Mouse (Mus musculus) cortical plate, adult 2 months (tissue): ENCODE measurements at regions not wholly inside any gene's neighbourhood (a gene's known extent, or its start where the extent isn't known, plus 50 kb on each side); places are given as distances from the start of the nearest gene placed in this dataset.

Experiments
- CTCF ChIP-seq: fragments of 200-500 bp; IDR thresholded peaks from 2 replicates; pipeline ENCODE4 v1.5.1; 2011; ENCODE audit warnings: mild to moderate bottlenecking, control low read depth, low read length; ENCODE audit not compliant: insufficient read depth; ENCODE audit errors: extremely low read depth
- POLR2A ChIP-seq: fragments of 200-500 bp; IDR thresholded peaks from 2 replicates; pipeline ENCODE4 v1.6.1; 2011; ENCODE audit warnings: mild to moderate bottlenecking, low read length, control low read depth; ENCODE audit not compliant: insufficient read depth; ENCODE audit errors: extremely low read depth

- TF ChIP-seq POLR2A (no peak), CTCF (no peak)
These were observed 210.2 kb upstream of the Atp10a start for GRCm38 (mm10) chr7:58445781-58446180.
